Mouse (Mus musculus) heart, embryonic 12.5 days (tissue): ENCODE results near the gene Trpm5. TPM values are rescaled to one million over a fixed set of nuclear protein-coding genes. Genes with fewer than 3 reads are reported as not detected.

ENCODE experiments used
- ATAC-seq: fragments of 200-750 bp; cut with Nextera tagmentation; 2 replicates; pipeline ENCODE4 v1.8.0; 2017; ENCODE audit warnings: moderate TSS enrichment, moderate library complexity; ENCODE audit not compliant: insufficient number of reproducible peaks, low FRiP score
- H3K27ac ChIP-seq: fragments of 300-500 bp; sonication (generic); 2 replicates; pipeline ENCODE4 v1.5.1; 2016; ENCODE audit warnings: mild to moderate bottlenecking, moderate library complexity; ENCODE audit not compliant: poor library complexity, severe bottlenecking
- H3K27me3 ChIP-seq: fragments of 300-500 bp; sonication (generic); replicated peaks from 2 replicates; pipeline ENCODE4 v1.6.1; 2016; ENCODE audit warnings: mild to moderate bottlenecking, moderate library complexity
- H3K36me3 ChIP-seq: fragments of 300-500 bp; sonication (generic); 2 replicates; pipeline ENCODE4 v1.6.1; 2016; ENCODE audit warnings: mild to moderate bottlenecking, moderate library complexity
- H3K4me1 ChIP-seq: fragments of 300-500 bp; sonication (generic); replicated peaks from 2 replicates; pipeline ENCODE4 v1.6.1; 2016; ENCODE audit warnings: mild to moderate bottlenecking
- H3K4me2 ChIP-seq: fragments of 300-500 bp; sonication (generic); 2 replicates; pipeline ENCODE4 v1.6.1; 2016; ENCODE audit warnings: mild to moderate bottlenecking, moderate library complexity
- H3K4me3 ChIP-seq: fragments of 300-500 bp; sonication (generic); 2 replicates; pipeline ENCODE4 v1.5.1; 2016; ENCODE audit warnings: mild to moderate bottlenecking
- H3K9ac ChIP-seq: fragments of 300-500 bp; sonication (generic); 2 replicates; pipeline ENCODE4 v1.6.1; 2016; ENCODE audit warnings: mild to moderate bottlenecking, moderate library complexity
- H3K9me3 ChIP-seq: fragments of 300-500 bp; sonication (generic); replicated peaks from 2 replicates; pipeline ENCODE4 v1.6.1; 2016; ENCODE audit warnings: mild to moderate bottlenecking, moderate library complexity
- WGBS: fragments of 180-500 bp; shearing (Covaris S2); methylation state at CpG from one replicate; pipeline ENCODE4 v1.1.7; 2016; 5-methylcytosine and 5-hydroxymethylcytosine counted together
- polyA plus RNA-seq: library from polyadenylated mRNA; unstranded; fragments of >200 nt; fragmentation: Nextera tagmentation; extraction: Ambion mirVana; gene quantifications from 2 replicates; pipeline ENCODE4 v1.2.1, GENCODE M21; 2016

Gene Trpm5
- polyA plus RNA-seq, 1 experiment from 2014 or later: 3.8 TPM

DNA sequence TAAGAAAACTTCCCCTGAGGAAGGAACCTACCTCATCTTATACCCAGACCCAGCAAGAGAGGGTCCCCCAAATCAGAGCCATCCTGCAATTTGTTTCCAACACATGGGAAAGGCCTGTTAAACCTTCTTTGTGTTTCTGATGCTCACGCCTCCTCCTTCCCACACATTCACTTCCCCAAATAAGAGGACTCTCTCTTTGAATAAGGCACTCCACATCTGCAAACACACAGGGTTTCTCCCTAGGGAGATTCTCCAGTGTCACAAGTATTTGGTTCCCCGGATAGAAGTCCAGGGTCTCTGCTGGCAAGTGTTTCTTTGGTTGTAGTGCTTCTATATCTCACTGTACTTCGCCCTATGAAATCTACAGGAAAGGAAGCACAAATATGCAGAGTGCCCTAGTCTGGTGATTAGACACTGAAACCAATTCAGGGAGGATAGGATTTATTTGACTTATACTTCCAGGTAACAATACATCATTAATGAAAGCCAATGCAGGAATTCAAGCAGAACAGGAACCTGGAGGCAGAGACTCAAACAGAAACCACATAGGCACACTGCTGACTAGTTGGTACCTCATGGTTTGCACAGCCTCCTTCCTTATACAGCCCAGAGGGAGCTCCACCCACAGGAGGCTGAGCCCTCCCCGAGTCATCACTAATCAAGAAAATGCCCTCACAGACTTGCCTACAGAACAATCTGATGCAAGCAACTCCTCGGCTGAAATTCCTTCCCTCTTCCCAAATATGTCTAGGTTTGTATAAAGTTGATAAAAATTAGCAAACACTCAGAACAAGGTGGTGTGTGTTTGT, 72.9 kb downstream of the Trpm5 start:
- no peak overlapping the region for H3K9ac ChIP-seq
- WGBS: 51% methylated on average over 5 of the region's 5 CpGs
- H3K27me3 ChIP-seq: no peaks in the 10 kb centered on the region
- no peak for ATAC-seq
- no peak overlapping the region for H3K4me3 ChIP-seq
- H3K9me3 ChIP-seq: peaks cover 4% of the 10 kb centered on the region; the same call in 1 of the 2 replicates
- H3K27ac ChIP-seq: no peak overlapping the region
- H3K4me1 ChIP-seq: peaks cover 22% of the 10 kb centered on the region
- no peak overlapping the region for H3K4me2 ChIP-seq
- H3K36me3 ChIP-seq: peaks cover 8% of the 10 kb centered on the region; the same call in 1 of the 2 replicates

DNA sequence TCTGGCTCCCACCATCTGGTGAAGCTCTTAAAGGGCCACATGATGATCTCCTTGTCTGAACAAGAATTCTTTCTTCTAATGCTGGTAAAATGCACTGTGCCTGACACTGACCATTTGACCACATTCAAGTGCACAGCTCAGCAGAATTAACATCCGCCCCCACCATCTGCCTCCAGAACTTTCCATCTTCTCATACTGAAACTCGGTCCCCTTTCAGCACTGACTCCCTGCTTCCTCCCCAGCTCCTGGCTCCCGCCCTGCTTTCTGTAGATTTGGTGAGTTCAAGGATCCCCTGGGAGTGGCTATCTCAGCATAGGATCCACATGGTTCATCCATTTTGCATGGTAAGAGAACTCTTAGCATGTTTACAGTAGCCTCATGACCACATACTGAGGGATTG, 73.7 kb downstream of the Trpm5 start:
- no peak overlapping the region for H3K4me3 ChIP-seq
- no peaks in the 10 kb centered on the region for H3K27me3 ChIP-seq
- H3K9me3 ChIP-seq: peaks cover 4% of the 10 kb centered on the region; the same call in 1 of the 2 replicates
- peaks cover 30% of the 10 kb centered on the region for H3K4me1 ChIP-seq
- 68% methylated on average over 3 of the region's 3 CpGs for WGBS
- no peak overlapping the region for H3K4me2 ChIP-seq
- peaks cover 8% of the 10 kb centered on the region; the same call in 1 of the 2 replicates for H3K36me3 ChIP-seq
- no peak overlapping the region for H3K9ac ChIP-seq
- no peak overlapping the region for H3K27ac ChIP-seq
- ATAC-seq: no peak

DNA sequence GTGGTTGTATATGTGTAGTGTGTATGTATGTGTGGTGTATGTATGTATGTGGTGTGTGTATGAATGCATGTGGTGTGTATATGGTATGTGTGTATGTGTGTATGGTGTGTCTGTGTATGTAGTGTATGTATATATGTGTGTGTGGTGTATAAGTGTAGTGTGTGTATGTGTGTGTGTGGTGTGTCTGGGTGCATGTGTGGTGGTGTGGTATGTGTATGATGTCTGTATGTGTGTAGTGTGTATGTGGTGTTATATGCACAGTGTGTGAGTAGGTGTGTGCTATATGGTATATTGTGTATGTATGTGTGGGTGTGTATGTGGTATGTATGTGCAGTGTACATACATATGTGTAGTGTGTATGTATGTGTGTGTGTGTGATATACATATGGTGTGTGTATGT, 74.4 kb downstream of the Trpm5 start:
- Histone ChIP-seq H3K9ac (no peak overlapping the region), H3K36me3 (peaks cover 2% of the 10 kb centered on the region; the same call in 1 of the 2 replicates), H3K4me2 (no peak overlapping the region), H3K4me1 (peaks cover 37% of the 10 kb centered on the region), H3K27me3 (no peaks in the 10 kb centered on the region), H3K27ac (no peak overlapping the region), H3K9me3 (no peaks in the 10 kb centered on the region; the same call in 1 of the 2 replicates), H3K4me3 (no peak overlapping the region)
- no peak for ATAC-seq

Other genes starting within 250 kb of the Trpm5 start
- 0.60 and 1.0 TPM in 2 replicates for gene Th, start 163.5 kb downstream of the Trpm5 start, polyA plus RNA-seq
- 0.23 and 0.31 TPM in 2 replicates for gene Ascl2, start 125.4 kb downstream of the Trpm5 start, polyA plus RNA-seq
- 7.0 and 7.7 TPM in 2 replicates for gene Tspan32, start 89.6 kb downstream of the Trpm5 start, polyA plus RNA-seq
- gene Cd81, start 41.9 kb downstream of the Trpm5 start, polyA plus RNA-seq: 701 and 712 TPM in 2 replicates
- gene Tssc4, start 25.4 kb downstream of the Trpm5 start, polyA plus RNA-seq: 57.1 and 61.7 TPM in 2 replicates
- gene Kcnq1, start 11.7 kb upstream of the Trpm5 start, polyA plus RNA-seq: 12.9 and 15.8 TPM in 2 replicates